Mouse (Mus musculus) testis, adult 2 months (tissue): Measurements from ENCODE around the gene Vmn1r3. TPM values are rescaled to one million over a fixed set of nuclear protein-coding genes. Genes with fewer than 3 reads are reported as not detected.
"Not testable (repeated sequence)": the region's sequence is repeated elsewhere in the genome, so short reads cannot be mapped to it uniquely, and the experiment has no call there.

Experiments used
- H3K27ac ChIP-seq: fragments of 200-500 bp; 2 replicates; pipeline ENCODE4 v1.5.1; 2012; ENCODE audit warnings: low read depth, low read length; ENCODE audit not compliant: control insufficient read depth, insufficient read depth
- H3K27me3 ChIP-seq: fragments of 200-500 bp; 2 replicates; pipeline ENCODE4 v1.6.1; 2012; ENCODE audit warnings: mild to moderate bottlenecking, low read length, moderate library complexity; ENCODE audit not compliant: control insufficient read depth, insufficient read depth
- H3K36me3 ChIP-seq: fragments of 200-500 bp; 2 replicates; pipeline ENCODE4 v1.6.1; 2012; ENCODE audit warnings: mild to moderate bottlenecking, low read length; ENCODE audit not compliant: control insufficient read depth, insufficient read depth
- H3K4me1 ChIP-seq: fragments of 200-500 bp; 2 replicates; pipeline ENCODE4 v1.6.1; 2012; ENCODE audit warnings: low read length; ENCODE audit not compliant: control insufficient read depth, insufficient read depth
- H3K4me3 ChIP-seq: fragments of 200-500 bp; 2 replicates; pipeline ENCODE4 v1.5.1; 2012; ENCODE audit warnings: low read depth, mild to moderate bottlenecking, low read length, moderate library complexity, mixed read lengths; ENCODE audit not compliant: control insufficient read depth
- CTCF ChIP-seq: fragments of 200-500 bp; IDR thresholded peaks from 2 replicates; pipeline ENCODE4 v1.5.1; 2012; ENCODE audit warnings: low read depth, mild to moderate bottlenecking, inconsistent platforms, low read length, moderate library complexity; ENCODE audit not compliant: control insufficient read depth, insufficient read depth, insufficient replicate concordance
- POLR2A ChIP-seq: fragments of 200-500 bp; IDR thresholded peaks from 2 replicates; pipeline ENCODE4 v1.6.1; 2012; ENCODE audit warnings: low read depth, mild to moderate bottlenecking, inconsistent platforms, low read length, moderate library complexity; ENCODE audit not compliant: control insufficient read depth
- polyA plus RNA-seq: library from polyadenylated mRNA; depleted of rRNA; stranded (reverse); fragments of >200 nt; gene quantifications from 2 replicates; pipeline ENCODE4 v1.2.3, GENCODE M21; 2012

Gene Vmn1r3
- polyA plus RNA-seq, 1 experiment, result not detected

DNA sequence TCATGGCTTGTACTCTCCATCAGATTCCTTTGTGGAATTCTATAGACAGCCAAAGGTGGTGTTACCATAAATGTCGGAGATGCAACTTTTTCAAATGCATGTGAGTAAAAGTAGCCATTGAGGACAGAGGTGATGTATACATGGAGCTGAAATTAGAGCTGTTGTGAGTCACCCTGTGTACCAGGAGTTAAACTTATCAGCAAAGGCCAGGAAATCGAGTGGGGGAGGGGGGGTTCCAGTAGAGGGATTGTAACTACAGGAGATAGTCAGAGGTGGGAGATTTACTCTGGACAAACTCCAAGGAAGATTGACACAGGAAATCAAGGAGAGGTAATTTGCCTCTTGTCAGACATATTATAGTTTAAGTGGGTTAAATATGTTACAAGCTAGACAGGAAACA, 31.2 kb upstream of the Vmn1r3 start:
- not testable (repeated sequence) for H3K4me1 ChIP-seq, H3K4me3 ChIP-seq, H3K27me3 ChIP-seq, H3K27ac ChIP-seq, H3K36me3 ChIP-seq

DNA sequence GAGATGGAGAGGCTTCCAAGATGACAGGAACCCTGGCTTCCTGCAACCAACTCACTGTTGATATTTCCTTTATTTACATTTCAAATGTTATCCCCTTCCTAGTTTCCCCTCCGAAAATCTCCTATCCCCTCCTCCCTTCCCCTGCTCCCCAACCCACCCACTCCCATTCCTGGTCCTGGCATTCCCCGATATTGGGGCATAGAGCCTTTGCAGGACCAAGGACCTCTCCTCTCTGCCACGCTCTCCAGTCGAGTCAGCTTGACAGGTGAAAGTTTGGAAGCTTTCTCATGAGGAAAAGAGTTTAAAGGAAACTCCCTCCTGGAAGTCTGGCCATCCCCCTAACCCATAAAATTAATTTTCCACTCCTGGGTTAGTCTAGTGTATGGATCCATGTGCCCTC, 28.2 kb upstream of the Vmn1r3 start:
- H3K4me3 ChIP-seq, H3K36me3 ChIP-seq, H3K27ac ChIP-seq, H3K4me1 ChIP-seq, H3K27me3 ChIP-seq: not testable (repeated sequence)

DNA sequence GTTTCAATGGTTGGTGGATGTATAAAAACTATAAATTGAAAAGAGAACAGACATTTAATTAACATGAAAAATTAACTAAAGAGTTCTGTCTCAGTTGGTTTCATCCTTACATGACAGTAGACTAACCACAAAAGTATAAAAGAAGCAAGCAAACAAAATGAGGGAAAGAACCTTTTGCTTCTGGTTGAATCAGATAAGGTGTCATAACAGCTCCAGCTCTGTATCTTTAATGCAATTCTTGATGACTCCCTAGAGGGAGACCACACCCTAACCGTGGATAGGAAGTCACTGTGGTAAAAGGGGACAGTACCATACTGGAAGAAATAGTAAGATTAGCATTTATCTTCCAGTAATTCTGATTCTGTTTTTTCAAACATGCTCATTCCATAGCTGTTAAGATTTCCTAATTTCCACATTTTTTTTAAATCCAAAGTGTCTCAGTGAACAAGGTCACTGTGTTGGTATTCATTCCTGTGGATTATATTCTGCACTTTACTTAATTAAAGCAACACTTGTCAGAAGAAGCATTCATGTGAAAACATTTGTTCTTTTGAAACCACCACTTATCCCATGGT, 24.6 kb upstream of the Vmn1r3 start:
- H3K27me3 ChIP-seq, H3K4me1 ChIP-seq, H3K4me3 ChIP-seq, H3K27ac ChIP-seq, H3K36me3 ChIP-seq: not testable (repeated sequence)

DNA sequence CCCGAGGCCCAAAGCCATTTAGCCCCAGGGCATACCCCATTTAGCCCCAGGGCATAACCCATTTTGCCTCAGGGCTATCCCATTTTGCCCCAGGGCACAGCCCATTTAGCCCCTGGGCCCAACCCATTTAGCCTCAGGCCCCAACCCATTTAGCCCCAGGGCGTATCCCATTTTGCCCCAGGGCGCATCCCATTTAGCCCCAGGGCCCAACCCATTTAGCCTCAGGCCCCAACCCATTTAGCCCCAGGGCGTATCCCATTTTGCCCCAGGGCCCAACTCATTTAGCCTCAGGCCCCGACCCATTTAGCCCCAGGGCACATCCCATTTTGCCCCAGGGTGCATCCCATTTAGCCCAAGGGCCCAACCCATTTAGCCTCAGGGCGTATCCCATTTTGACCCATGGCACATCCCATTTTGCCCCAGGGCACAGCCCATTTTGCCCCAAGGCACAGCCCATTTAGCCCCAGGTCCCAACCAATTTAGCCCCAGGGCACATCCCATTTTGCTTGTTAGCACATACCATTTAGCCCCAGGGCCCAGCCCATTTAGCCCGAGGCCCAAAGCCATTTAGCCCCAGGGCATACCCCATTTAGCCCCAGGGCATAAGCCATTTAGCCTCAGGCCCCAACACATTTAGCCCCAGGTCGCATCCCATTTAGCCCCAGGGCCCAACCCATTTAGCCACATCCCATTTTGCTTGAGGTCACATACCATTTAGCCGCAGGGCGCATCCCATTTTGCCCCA, 8.2 kb downstream of the Vmn1r3 start:
- H3K4me3 ChIP-seq, result not testable (repeated sequence)

GRCm38 (mm10) chr4:3176195-3176594, 9.0 kb downstream of the Vmn1r3 start:
- not testable (repeated sequence) for H3K27me3 ChIP-seq, H3K4me3 ChIP-seq, H3K36me3 ChIP-seq, H3K27ac ChIP-seq, H3K4me1 ChIP-seq

More for the DNA sequence above, 8.2 kb downstream of the Vmn1r3 start:
- H3K36me3 ChIP-seq, H3K4me1 ChIP-seq, H3K27me3 ChIP-seq, H3K27ac ChIP-seq: not testable (repeated sequence)

DNA sequence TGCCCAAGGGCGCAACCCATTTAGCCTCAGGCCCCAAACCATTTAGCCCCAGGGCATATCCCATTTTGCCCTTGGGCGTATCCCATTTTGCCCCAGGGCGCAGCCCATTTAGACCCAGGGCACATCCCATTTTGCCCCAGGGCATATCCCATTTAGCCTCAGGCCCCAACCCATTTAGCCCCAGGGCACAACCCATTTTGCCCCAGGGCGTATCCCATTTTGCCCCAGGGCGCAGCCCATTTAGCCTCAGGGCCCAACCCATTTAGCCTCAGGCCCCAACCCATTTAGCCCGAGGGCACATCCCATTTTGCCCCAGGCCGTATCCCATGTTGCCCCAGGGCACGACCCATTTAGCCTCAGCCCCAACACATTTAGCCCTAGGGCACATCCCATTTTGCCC, 9.4 kb downstream of the Vmn1r3 start:
- not testable (repeated sequence) for H3K4me3 ChIP-seq, H3K27ac ChIP-seq, H3K36me3 ChIP-seq, H3K27me3 ChIP-seq, H3K4me1 ChIP-seq

DNA sequence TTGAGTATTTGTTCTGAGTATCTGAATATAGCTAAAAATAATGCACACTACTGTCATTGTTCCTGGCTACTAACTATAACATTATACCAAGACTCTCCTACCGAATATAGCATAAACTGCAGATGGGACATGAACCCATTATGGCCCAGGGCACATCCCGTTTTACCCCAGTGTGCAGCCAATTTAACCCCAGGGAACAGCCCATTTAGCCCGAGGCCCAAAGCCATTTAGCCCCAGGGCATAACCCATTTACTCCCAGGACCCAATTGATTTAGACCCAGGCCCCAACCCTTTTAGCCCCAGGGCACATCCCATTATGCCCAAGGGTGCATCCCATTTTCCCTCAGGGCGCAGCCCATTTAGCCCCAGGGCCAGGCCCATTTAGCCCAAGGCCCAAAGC, 10.6 kb downstream of the Vmn1r3 start:
- H3K4me3 ChIP-seq, H3K27me3 ChIP-seq, H3K36me3 ChIP-seq, H3K27ac ChIP-seq, H3K4me1 ChIP-seq: not testable (repeated sequence)

GRCm38 (mm10) chr4:3167020-3167419, 18.1 kb downstream of the Vmn1r3 start, which contains the start of gene Vmn1r2:
Vmn1r2 (plus strand) TSS chr4:3167320.
- H3K27me3 ChIP-seq, H3K4me3 ChIP-seq, H3K4me1 ChIP-seq, H3K36me3 ChIP-seq, H3K27ac ChIP-seq: not testable (repeated sequence)

GRCm38 (mm10) chr4:3165046-3165445, 20.1 kb downstream of the Vmn1r3 start:
- Histone ChIP-seq H3K36me3 (no peaks in the 10 kb centered on the region), H3K27ac (no peak overlapping the region), H3K4me1 (no peaks in the 10 kb centered on the region), H3K27me3 (no peaks in the 10 kb centered on the region), H3K4me3 (no peak overlapping the region)
- no peak for TF ChIP-seq POLR2A
- no peak for TF ChIP-seq CTCF

DNA sequence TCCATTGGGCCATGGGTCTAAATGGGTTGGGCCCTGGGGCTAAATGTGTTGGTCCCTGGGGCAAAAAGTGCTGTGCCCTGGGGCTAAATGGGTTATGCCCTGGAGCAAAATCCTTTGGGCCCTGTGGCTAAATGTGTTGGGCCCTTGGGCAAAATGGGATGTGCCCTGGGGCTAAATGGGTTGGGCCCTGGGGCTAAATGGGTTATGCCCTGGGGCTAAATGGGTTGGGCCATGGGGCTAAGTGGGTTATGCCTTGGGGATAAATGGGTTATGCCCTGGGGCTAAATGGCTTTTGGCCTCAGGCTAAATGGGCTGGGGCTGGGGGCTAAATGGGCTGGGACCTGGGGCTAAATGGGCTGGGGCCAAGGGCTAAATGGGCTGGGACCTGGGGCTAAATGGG, 20.7 kb downstream of the Vmn1r3 start:
- H3K4me3 ChIP-seq, H3K27ac ChIP-seq, H3K36me3 ChIP-seq, H3K4me1 ChIP-seq, H3K27me3 ChIP-seq: not testable (repeated sequence)

GRCm38 (mm10) chr4:3153320-3153719, 31.8 kb downstream of the Vmn1r3 start:
- not testable (repeated sequence) for H3K27ac ChIP-seq, H3K4me3 ChIP-seq, H3K4me1 ChIP-seq, H3K27me3 ChIP-seq, H3K36me3 ChIP-seq

DNA sequence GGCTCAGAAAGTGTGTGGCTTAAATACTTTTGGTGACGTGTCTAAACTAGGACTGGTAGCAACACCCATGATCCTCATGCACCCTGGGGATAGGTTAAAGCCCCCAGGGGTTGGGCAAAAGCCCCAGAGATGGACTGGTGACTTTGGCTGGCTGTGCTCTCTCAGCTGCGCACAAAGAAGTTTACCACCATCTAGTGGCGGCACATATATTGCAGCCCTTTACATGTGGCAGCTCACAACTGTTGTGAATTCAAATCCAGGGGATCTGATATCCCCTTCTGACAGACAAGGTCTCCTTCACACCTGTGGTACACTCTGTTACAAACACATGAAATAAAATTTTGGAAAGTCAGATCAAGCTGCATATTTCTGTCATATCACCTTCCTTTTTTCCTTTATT, 37.2 kb downstream of the Vmn1r3 start:
- H3K4me1 ChIP-seq, H3K36me3 ChIP-seq, H3K4me3 ChIP-seq, H3K27me3 ChIP-seq, H3K27ac ChIP-seq: not testable (repeated sequence)
